Mouse (Mus musculus): Measurements from ENCODE around the gene Hist2h3c1.
A peak's percentile ranks its signal among the peaks of the same experiment; 100 is the strongest.
"Not testable (repeated sequence)": the region's sequence is repeated elsewhere in the genome, so short reads cannot be mapped to it uniquely, and the experiment has no call there.

Hist2h3c1 gene

DNA sequence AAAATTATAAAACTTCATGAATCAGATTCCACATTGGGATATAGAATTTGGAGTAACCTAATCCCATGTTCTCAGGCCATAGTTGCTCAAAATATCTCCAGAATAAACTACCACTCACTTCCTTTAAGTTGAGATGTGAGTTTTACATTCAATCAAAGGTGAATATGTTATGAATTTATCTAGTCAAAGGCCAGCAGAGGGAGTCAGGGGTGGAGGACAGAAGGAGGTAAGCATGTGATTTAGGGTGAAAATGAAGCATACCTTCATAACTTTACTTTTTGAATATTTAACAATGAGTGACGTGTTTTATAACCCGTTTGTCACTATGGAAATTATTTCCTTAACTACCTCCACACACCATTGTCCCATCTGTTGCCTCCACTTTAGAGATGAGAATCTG is 11.6 kb upstream of the Hist2h3c1 start:
- no peak for DNase-seq (ENCODE audit: low spot score in 2 of 2)

DNA sequence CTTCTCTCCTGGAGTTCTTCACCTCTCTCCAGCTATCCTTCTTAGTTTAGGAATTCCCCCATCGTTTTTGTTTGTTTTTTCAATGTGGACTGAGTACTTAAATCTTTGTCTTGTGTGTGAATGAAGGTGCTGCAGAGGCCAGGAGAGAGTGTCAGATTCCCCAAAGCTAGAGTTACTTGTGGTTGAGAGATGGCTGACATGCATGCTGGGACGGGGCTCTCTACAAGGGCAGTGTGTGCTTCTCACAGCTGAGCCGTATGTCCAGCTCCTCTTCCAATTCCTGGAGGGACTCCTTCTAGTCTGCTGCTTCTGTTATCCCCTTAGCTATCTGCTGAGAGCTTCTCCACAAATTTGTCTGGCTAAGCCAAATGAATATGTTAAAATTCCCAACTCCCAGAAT is 10.6 kb upstream of the Hist2h3c1 start:
- DNase-seq (ENCODE audit: low spot score in 2 of 2) = no peak

DNA sequence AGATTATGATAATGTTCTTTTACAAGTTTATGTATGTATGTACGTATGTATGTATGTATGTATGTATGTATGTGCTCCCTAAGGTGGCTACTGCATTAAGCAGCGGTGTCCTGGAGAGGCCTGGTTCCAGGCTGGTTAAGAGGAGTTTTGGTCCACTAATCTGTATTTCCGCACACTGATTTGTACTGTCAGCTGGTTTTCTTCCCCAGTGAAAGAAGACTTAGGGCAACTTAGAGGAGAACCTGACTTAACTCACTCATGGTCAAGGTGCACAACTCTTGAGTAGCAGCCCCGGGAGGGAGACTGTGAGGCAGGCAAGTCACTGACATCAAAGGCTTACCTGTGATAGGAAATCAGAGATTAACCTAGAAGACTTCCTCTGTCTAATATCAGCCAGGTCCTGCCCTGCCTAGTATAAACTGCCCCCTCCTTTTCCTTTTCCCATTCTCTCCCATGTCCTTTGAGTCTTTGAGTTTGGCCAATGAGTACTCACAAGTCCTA is 9.6 kb upstream of the Hist2h3c1 start:
- DNase-seq (ENCODE audit: low spot score in 2 of 2) = no peak

DNA sequence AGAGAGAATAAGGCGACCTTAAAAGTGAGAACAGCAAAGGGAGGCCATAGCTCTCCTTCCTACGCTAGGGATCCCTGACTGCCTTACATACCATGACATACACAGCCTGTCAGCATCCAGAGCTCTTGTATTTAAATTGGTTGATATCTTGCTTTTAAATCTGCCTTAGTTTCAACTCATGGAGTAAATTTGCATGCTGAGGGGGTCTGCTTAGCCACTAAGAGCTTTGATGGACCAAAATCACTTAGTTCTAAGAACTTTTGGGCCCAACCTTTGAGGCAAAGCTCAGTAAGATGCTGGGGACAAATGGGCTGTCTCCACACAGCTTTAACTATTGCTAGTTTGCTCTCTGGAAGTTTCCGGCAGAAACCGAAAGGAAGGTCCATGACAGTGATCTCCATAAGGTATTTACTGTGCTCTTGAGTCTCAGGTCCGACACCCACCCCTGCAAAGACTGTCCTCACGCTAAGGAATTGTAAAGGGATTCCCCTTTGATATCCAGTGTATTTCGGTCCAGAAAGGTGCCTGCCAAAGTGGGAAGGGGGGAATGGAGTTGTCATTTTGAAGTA is 9.1 kb upstream of the Hist2h3c1 start:
- no peak for DNase-seq (ENCODE audit: low spot score in 2 of 2)

DNA sequence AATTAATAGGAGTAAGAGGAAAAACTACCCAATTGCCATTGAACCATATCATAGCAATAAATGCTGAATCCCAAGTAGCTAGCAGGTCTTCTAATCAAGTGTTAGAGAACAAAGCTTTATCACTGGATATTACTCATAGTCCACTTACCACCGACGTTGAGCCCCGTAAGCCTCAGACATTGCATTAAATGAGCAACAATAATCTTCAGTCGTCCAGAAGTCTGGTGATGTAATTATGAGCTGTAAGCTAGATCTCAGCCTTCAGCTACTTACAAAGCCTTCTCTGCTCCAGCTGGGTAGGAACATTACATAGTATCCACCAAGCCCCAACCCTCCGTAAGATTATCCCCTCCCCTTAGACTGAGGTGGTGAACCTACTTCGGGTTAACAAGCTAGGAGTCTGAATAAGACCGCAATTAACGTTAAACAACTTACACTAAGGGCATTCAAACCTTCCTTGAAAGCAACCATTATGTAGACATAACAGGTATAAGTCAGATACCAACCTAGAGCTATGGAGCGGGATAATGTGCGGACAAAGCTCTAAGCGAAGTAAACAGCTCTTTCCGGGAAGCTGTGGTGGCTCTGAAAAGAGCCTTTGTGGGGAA is 8.5 kb upstream of the Hist2h3c1 start:
- no peak for DNase-seq (ENCODE audit: low spot score in 2 of 2)

DNA sequence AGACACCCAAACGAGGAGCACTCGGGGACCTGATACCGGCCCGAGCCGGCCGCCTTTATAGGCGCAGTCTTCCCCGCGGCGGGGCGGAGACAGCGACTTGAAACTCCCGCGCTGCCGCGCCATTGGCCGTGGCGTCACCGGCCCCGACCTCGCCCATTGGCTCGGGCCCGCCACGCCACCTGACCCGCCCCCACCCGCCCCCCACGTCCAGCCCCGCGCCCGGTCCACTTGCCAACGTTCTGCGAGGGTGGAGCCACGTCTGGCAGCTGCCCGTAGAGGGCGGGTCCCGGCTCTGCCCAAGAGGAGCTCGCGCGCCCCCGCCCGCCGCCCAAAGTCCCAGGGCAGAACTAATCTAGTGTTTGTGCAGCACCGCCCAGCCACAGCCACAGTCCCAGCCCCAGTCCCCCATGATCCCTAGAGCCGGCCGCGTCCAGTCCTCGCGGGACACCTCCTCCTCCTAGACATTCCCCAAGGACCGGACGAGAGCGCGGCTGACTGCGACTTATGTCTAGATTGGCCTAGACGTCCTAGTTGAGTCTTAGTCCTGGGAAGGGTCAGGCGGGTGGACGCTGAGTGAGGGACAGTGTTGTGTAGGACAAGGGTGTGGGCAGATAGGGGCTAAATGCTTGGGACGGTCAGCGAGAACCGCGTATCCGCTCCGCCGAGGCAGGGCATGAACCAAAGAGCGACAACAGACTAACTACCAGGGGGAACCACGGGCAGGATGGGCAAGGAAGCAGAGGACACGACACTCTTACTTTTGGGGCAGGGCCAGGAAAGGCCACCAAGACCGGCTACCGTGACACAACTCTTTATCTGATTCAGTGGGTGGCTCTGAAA is 7.3 kb upstream of the Hist2h3c1 start, which contains the start of gene Hist2h3c2:
Hist2h3c2 (minus strand) TSS at position 174 of the 840 bp plus-strand sequence.
- peak in 1 of 2 experiments; percentile 40 for DNase-seq (ENCODE audit: low spot score in 2 of 2)

DNA sequence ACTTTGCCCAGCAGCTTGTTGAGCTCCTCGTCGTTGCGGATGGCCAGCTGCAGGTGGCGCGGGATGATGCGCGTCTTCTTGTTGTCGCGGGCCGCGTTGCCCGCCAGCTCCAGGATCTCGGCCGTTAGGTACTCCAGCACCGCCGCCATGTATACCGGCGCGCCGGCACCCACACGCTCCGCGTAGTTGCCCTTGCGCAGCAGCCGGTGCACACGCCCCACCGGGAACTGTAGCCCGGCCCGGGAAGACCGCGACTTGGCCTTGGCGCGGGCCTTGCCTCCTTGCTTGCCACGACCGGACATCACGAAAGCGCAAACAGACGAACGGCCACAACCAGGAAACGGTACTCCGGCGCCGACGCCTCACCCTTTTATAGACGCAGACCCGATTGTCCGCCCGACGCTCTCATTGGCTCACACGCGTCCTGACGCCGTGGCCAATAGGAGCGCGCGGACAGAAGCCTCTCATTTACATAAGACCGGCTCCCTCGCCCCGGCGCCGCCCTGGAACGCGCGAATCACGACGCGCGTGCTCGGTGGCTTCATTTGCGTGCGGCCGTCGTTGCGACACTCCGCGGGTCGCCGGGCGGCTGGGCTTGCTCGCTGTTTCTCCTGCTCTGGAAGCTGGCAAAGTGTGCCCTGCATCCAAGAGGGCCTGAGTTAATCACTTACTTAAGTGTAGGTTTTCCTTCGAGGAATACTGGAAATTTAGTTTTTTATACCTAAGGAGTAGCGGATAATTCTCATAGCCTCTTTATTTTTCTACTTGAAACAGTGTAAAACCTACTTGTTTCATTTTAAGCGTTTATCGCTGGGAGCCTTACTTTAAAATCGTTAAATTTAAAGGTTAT is 6.3 kb upstream of the Hist2h3c1 start, which contains the start of gene Hist2h2aa2:
Hist2h2aa2 (minus strand) TSS at position 328 of the 850 bp plus-strand sequence.
- peak; percentile 97 for DNase-seq (ENCODE audit: low spot score in 2 of 2)

DNA sequence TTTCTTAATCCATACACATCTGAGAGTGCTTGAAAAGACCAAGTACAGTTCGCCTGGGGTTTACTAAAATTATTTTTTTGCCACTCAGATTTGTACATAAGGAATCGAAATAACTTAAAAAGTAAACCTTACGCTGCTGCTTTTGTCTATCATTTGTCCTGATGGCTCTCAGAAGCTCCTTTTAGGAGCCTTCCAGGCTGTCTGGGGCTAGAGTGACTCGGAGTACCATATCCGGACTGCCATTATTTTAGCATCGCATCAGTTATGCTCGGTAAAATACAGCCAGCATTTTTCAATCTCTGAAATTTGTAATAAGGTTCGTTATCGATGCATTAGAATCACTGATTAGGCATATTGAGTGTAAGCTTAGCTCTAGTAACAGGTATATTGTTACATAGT is 5.7 kb upstream of the Hist2h3c1 start:
- DNase-seq (ENCODE audit: low spot score in 2 of 2) = no peak

DNA sequence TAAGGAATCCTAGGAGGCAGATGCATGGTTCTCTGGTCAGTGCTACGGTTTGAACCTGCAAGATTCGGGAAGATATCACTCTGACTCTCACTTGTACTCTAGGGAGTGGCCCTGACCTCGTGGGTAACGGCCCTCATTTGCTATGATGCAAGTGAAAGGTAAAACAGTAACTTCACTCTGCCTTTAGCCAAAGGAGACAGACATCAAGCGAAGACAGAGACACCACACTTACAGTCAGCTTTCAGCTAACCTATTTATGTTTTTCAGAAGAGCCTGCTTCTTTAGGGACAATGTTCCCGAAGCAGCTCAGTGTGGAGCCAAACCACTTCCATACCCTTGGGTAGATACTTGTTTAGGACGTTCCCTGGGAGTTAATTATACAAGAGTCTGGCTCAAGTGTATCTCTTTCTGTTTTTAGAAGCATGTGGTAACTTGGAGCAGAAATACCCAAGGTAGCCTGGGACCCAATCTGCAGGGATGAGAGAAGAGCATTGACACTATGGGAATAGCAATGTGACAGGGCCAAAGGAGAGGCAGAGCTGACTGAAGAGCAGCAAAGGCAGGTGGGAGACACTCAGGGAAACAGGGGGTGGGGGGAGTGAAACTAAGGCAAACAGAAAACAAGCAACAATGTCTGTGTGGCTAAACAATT is 2.4 kb upstream of the Hist2h3c1 start:
- DNase-seq (ENCODE audit: low spot score in 2 of 2) = no peak

DNA sequence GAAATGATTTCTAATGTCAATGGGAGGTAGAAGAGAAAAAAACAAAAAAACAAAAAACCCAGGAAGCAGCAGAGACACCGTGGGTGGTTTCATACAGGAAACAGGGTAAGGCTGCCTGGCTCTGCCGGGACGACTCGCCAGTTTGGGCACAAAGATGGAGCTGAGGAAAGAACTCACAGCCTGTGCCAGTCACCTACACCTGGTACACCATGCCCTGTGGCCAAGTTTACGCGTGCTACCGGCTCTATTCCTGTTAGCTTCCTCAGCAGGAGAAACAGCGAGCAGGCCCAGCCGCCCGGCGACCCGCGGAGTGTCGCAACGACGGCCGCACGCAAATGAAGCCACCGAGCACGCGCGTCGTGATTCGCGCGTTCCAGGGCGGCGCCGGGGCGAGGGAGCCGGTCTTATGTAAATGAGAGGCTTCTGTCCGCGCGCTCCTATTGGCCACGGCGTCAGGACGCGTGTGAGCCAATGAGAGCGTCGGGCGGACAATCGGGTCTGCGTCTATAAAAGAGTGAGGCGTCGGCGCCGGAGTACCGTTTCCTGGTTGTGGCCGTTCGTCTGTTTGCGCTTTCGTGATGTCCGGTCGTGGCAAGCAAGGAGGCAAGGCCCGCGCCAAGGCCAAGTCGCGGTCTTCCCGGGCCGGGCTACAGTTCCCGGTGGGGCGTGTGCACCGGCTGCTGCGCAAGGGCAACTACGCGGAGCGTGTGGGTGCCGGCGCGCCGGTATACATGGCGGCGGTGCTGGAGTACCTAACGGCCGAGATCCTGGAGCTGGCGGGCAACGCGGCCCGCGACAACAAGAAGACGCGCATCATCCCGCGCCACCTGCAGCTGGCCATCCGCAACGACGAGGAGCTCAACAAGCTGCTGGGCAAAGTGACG is 1.2 kb upstream of the Hist2h3c1 start, which contains the start of gene Hist2h2aa1:
Hist2h2aa1 (plus strand) TSS at position 495 of the 884 bp plus-strand sequence.
- DNase-seq (ENCODE audit: low spot score in 2 of 2) = peak; percentile 88 to 92

DNA sequence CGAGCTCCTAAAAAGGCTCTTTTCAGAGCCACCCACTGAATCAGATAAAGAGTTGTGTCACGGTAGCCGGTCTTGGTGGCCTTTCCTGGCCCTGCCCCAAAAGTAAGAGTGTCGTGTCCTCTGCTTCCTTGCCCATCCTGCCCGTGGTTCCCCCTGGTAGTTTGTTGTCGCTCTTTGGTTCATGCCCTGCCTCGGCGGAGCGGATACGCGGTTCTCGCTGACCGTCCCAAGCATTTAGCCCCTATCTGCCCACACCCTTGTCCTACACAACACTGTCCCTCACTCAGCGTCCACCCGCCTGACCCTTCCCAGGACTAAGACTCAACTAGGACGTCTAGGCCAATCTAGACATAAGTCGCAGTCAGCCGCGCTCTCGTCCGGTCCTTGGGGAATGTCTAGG is 467 bp upstream of the Hist2h3c1 start:
- DNase-seq (ENCODE audit: low spot score in 2 of 2) = not testable (repeated sequence)

DNA sequence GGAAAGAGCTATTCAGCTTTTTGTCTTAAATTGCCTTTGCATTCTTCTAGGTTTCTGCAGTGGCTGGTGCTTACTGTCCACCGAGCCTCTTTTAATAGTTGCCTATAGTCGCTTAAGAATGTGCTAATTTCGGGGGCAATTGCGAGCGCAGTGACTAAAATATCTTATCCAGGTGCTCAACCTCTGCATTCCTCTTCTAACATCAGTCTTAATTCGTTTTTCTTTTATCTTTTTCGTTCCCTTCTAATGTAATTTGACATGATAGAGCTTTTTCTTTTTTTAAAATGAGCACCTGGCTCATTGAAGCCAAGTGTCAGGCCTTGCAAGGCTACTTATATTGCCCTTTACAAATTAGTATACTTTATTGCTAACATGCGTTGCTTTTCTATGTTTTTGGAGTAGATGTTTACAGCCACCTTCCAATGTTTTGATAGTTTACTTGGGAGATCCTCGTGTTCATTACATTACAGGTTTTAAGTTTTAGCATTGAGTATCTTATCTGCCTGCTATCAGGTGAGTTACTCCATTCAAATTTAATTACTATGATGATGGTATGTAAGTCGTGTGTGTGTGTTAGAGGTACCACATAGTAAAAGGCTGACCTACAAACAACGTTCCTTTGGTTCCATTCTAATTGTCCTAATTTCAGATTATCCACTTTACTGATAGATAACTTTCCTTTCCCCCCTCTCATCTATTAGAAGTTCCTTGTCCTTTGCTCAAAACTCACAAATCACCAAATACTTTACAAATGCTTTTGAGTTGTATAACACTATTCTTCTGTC is 1.1 kb downstream of the Hist2h3c1 start:
- DNase-seq (ENCODE audit: low spot score in 2 of 2) = no peak

DNA sequence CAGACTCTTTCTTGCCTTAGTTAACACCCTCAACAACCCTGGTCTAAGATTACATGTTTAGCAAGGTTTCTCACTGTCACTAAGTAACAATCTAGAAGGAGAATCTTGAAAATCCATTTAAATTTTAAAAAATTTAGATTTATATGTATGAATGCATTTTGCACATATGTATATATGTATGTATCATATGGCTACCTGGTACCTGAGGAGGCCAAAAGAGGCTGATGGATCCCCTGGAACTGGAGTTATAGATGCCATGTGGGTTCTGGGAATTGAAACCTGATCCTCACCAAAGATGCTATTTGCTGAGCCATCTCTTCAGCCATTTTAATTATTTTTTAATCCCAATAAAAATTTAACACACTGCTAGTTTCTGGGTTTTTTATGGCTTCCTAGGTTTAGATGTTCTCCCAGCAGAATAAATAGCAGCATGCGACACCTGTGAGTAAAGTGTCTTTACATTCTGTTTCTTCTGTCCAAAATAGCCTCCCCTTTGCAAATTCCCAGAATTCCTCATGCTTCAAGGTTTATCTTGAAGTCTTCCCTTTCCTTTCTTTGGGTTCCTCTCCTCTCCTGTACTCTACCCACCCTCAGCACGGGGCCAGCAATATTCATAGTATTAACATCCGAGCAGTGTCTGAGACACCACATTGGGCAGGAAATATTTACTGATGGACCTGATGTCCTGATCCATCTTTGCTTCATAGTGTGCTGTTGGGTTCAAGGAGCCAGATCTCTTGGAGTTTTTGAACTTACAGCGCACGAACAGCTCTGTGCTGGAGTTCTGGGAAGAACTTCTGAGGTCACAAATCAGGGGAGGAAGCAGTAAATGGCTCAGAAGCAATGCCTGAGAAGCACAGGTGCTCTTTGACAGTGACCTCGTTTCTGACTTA is 1.9 kb downstream of the Hist2h3c1 start:
- DNase-seq (ENCODE audit: low spot score in 2 of 2) = no peak

DNA sequence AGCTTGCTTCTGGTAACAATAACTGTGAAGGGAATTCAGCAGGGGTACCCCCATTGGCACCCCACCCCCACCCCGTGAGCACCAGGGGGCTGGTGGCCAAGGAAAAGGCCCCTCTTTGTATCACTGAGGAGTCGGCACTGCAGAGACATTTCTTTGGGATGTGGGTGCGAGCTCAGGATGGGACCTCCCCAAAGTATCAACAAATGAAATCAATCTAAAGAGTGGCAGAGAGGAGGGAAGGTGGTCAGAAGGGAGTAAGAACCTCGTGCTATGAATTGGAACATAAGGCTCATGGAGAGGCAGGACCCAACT is 2.5 kb downstream of the Hist2h3c1 start:
- DNase-seq (ENCODE audit: low spot score in 2 of 2) = no peak

DNA sequence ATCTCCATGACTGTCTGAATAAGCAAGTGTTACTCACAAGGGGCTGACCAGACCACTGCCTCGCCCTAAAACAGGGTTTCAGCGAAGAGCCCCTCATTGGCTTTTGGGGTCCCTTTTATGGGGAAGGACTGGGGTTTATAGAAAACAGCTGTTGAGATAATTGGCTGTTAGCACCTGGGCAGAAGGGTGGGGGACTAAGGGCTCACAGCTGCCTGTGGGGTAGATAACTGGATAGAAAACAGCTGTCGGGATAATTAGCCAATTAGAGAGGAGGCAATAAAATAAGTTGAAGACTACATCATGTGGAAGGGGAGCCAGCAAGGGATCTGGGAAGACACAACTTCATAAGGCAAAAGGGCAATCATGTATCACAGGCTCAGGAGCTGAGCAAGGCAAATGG is 4.4 kb downstream of the Hist2h3c1 start:
- DNase-seq (ENCODE audit: low spot score in 2 of 2) = no peak

DNA sequence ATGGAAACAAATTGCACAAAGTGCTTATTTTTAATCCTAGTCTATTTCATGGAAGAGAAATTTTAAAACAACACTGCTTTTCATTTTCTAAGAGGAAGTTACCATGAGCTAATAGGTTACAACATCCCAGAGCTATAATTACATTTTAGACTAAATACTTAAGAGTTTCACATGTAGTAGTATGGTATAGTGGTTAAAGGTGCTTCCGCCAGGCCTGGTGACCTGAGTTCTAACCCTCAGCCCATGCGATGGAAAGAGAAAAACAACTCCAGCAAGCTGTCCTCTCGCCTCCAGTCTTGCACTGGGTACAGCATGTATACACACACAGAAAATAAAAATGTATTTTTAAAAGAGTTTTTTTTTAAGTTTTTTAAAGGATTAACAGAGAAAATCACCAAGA is 5.3 kb downstream of the Hist2h3c1 start:
- DNase-seq (ENCODE audit: low spot score in 2 of 2) = no peak

DNA sequence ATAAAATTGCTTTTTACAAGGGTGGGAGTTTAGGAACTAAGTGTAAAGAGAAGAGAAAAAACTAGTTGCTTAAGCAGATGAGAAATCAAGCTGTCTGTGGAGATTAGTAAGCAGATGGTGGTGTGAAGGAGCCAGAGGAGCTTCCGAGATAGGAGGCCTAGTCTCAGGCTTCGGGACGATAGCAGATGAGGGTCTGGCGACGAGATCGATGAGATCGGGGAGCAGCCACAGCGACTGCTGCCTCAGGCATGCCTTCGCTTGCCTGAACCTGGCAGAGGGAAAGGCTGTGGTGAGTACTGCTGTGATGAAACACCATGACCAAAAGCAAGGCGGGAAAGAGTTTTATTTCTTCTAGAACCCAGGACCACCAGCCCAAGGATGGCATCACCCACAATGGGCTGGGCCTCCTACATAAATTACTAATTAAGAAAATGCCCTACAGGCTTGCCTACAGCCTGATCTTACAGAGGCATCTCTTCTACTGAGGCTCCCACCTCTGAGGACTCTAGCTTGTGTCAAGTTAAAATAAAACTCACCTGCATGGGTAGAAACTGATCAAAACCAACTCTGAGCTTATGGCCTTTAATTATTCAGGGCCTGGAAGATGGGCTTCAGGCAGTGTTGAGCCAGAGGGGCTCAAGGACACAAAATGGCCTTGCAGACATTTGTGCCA is 8.3 kb downstream of the Hist2h3c1 start:
- peak in 1 of 2 experiments; percentile 52 for DNase-seq (ENCODE audit: low spot score in 2 of 2)

Measured in right cerebral cortex, postnatal 10 days (tissue).